Mouse (Mus musculus): Measurements from ENCODE around the gene Paqr5. TPM values are rescaled to one million over a fixed set of nuclear protein-coding genes. Genes with fewer than 3 reads are reported as not detected.

Paqr5 gene
- polyA plus RNA-seq, 1 experiment from 2014 or later: 18.7 TPM

DNA sequence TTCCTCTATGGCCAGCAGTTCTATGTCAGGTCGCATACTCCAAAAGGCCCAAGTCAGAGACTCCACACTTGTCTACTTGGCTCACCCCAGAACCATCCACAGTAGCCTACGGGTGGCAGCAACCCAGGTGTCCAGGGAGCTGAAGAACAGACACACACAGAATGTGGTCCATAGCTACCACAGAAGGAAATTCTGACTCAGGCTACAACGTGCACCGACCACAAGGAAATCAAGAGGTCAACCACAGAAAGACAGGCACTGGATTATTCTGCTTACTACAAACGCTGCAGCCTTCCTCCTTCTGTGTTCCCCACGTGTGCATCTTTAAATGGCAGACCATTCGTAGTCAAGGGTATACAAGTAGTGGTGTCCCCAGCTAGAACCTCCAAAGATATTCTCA lies 6.4 kb downstream of the Paqr5 start:
- H3K27ac ChIP-seq (ENCODE audit: low read length): no peak overlapping the region

DNA sequence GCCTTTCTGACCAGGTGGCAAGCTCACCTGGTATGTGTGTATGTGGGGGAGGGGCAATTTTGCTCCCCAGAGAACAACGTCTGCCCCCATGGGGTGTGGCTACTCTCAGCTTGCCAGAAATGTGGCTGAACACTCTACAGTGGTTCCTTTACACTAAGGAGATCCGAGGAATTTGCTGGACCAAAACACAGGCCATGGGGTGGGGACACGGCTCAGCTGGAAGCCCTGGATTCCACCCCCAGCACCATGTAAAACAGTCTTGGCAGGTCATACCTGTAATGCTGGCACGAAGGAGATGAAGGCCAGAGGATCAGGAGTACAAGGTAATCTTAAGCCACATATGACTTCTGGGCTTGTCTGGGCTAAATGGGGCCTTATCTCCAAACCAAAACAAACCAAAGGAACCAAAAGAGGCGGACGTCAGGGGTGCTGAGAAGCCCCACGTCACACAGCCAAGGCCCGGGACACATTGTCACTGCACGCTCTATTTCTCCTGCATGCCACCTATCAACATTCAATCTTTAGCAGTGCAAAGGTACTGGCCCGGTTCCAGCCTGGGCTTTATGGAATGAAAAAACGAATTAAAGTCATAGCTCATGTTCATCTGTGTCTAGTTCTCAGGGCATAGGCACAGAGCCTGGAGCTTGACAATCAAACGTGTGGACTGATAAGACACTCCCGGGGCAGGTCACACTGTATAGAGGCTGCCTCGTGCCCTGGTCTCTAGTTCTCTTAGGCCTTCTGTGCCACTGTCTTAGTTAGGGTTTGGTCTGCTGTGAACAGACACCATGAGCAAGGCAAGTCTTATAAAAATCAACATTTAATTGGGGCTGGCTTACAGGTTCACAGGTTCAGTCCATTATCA lies 8.2 kb downstream of the Paqr5 start:
- Histone ChIP-seq H3K4me1 (ENCODE audit: control insufficient read depth, insufficient read depth, low read length) (peaks cover 6% of the 10 kb centered on the region; the same call in 1 of the 2 replicates), H3K27ac (ENCODE audit: low read length) (no peak overlapping the region; the same call in 1 of the 2 replicates), H3K9ac (replicated peaks; ENCODE audit: low read depth, low read length) (no peak overlapping the region), H3K36me3 (ENCODE audit: control insufficient read depth, insufficient read depth, low read length) (no peaks in the 10 kb centered on the region), H3K4me3 (ENCODE audit: low read depth, low read length) (no peak overlapping the region), H3K4me2 (replicated peaks; ENCODE audit: low read depth, low read length) (no peak overlapping the region), H3K9me3 (ENCODE audit: control insufficient read depth, low read depth, low read length) (no peaks in the 10 kb centered on the region), H3K27me3 (ENCODE audit: control insufficient read depth, insufficient read depth, low read length) (no peaks in the 10 kb centered on the region)
- WGBS: 51% methylated on average over 14 of the region's 14 CpGs
- no peak for ATAC-seq (ENCODE audit: insufficient number of reproducible peaks, insufficient read depth, low FRiP score, low read depth)

More for the DNA sequence above, 6.4 kb downstream of the Paqr5 start:
- Histone ChIP-seq H3K4me3 (ENCODE audit: low read depth, low read length) (no peak overlapping the region), H3K36me3 (ENCODE audit: control insufficient read depth, insufficient read depth, low read length) (no peaks in the 10 kb centered on the region), H3K9me3 (ENCODE audit: control insufficient read depth, low read depth, low read length) (no peaks in the 10 kb centered on the region), H3K4me2 (replicated peaks; ENCODE audit: low read depth, low read length) (no peak overlapping the region), H3K9ac (replicated peaks; ENCODE audit: low read depth, low read length) (no peak overlapping the region), H3K27me3 (ENCODE audit: control insufficient read depth, insufficient read depth, low read length) (no peaks in the 10 kb centered on the region), H3K4me1 (ENCODE audit: control insufficient read depth, insufficient read depth, low read length) (peaks cover 6% of the 10 kb centered on the region; the same call in 1 of the 2 replicates)
- 89% methylated on average over 7 of the region's 7 CpGs for WGBS
- no peak for ATAC-seq (ENCODE audit: insufficient number of reproducible peaks, insufficient read depth, low FRiP score, low read depth)

DNA sequence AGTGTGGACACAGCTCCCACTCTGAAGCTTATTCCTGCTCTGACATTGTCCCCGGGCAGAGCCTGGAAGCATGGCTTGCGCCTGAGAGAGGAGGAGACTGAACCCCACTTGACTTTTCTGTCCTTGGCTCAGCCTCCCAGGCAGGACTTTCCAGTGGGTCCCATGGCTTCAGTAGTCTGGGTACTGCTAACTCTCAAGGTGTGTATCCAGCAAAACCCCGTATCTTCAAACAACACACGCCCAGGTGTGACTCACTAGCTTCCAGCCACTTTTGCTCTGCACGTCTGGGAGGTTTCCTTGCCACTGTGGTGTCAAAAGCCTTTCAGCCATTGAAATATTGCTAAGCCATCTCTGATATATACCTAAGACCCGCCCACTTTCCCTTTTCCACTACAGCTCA lies 9.3 kb downstream of the Paqr5 start:
- Histone ChIP-seq H3K36me3 (ENCODE audit: control insufficient read depth, insufficient read depth, low read length) (no peaks in the 10 kb centered on the region), H3K27me3 (ENCODE audit: control insufficient read depth, insufficient read depth, low read length) (no peaks in the 10 kb centered on the region), H3K4me3 (ENCODE audit: low read depth, low read length) (no peak overlapping the region), H3K9me3 (ENCODE audit: control insufficient read depth, low read depth, low read length) (no peaks in the 10 kb centered on the region), H3K4me1 (ENCODE audit: control insufficient read depth, insufficient read depth, low read length) (peaks cover 6% of the 10 kb centered on the region; the same call in 1 of the 2 replicates), H3K4me2 (replicated peaks; ENCODE audit: low read depth, low read length) (no peak overlapping the region), H3K27ac (ENCODE audit: low read length) (peak overlapping the region; percentile 44; the same call in 1 of the 2 replicates), H3K9ac (replicated peaks; ENCODE audit: low read depth, low read length) (no peak overlapping the region)
- 61% methylated on average over 6 of the region's 6 CpGs for WGBS
- peak; percentile 62 for ATAC-seq (ENCODE audit: insufficient number of reproducible peaks, insufficient read depth, low FRiP score, low read depth)

DNA sequence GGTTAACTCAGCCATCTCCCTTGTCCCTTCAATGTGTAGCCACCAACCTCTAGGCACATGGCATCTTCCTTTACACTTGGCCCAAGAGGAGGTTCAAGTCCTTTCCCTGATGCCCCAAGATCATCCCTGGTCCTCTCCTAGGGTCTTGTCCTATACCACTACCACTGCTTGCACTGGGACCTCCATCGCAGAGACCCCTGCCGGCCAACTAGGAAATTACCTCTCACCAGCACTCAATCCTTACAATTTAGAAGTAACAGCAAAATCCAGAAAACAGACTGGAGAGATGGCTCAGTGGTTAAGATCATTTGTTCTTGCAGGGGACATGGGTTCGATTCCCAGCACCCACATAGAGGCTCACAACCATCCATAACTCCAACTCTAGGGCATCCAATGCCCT lies 11.2 kb downstream of the Paqr5 start:
- Histone ChIP-seq H3K4me1 (ENCODE audit: control insufficient read depth, insufficient read depth, low read length) (no peaks in the 10 kb centered on the region), H3K4me3 (ENCODE audit: low read depth, low read length) (no peak overlapping the region), H3K9me3 (ENCODE audit: control insufficient read depth, low read depth, low read length) (no peaks in the 10 kb centered on the region), H3K9ac (replicated peaks; ENCODE audit: low read depth, low read length) (no peak overlapping the region), H3K36me3 (ENCODE audit: control insufficient read depth, insufficient read depth, low read length) (no peaks in the 10 kb centered on the region), H3K27me3 (ENCODE audit: control insufficient read depth, insufficient read depth, low read length) (no peaks in the 10 kb centered on the region), H3K27ac (ENCODE audit: low read length) (no peak overlapping the region), H3K4me2 (replicated peaks; ENCODE audit: low read depth, low read length) (no peak overlapping the region)
- 64% methylated on average over 3 of the region's 3 CpGs for WGBS
- ATAC-seq (ENCODE audit: insufficient number of reproducible peaks, insufficient read depth, low FRiP score, low read depth): no peak

DNA sequence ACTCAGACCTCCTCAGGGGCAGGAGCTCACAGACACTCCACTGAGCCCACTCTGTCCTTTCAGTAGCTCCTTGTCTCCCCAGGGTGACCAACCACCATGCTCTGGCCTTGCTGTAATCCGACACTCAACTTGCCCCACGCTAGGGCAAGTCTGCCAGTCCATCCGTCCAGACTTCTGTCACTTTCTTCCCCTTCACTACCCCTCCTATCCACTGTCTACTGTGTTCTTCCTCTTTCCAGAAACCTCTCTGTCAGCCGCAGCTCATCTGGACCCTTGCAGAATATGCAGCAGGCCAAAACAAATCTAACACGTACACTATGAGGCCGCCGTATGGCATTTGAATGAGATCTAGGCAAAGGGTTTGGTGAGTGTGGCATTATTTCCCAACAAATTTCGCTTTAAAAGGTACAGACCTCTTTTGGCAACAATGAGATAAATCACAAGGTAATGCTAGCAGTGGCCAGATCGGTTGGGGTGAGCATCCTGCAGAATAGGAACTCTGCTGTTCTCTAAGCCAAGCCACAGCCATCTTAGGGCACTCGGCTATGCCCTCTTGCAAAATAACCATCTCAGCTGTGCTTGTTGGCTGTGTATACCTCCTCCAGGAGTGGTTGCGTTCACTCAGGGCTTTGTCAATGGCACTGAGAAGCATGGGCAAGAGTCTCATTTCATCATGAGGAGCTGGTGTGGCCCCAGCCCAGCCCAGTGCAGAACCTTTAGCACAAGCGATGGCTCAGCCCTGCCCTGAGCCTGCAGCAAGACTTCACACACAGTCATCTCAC lies 13.1 kb downstream of the Paqr5 start:
- no peak overlapping the region for H3K27ac ChIP-seq (ENCODE audit: low read length)
- no peaks in the 10 kb centered on the region for H3K27me3 ChIP-seq (ENCODE audit: control insufficient read depth, insufficient read depth, low read length)
- no peak overlapping the region for H3K9ac ChIP-seq (replicated peaks; ENCODE audit: low read depth, low read length)
- 68% methylated on average over 12 of the region's 12 CpGs for WGBS
- ATAC-seq (ENCODE audit: insufficient number of reproducible peaks, insufficient read depth, low FRiP score, low read depth): no peak
- no peaks in the 10 kb centered on the region for H3K36me3 ChIP-seq (ENCODE audit: control insufficient read depth, insufficient read depth, low read length)
- no peaks in the 10 kb centered on the region for H3K9me3 ChIP-seq (ENCODE audit: control insufficient read depth, low read depth, low read length)
- no peaks in the 10 kb centered on the region for H3K4me1 ChIP-seq (ENCODE audit: control insufficient read depth, insufficient read depth, low read length)
- no peak overlapping the region for H3K4me3 ChIP-seq (ENCODE audit: low read depth, low read length)
- H3K4me2 ChIP-seq (replicated peaks; ENCODE audit: low read depth, low read length): no peak overlapping the region

DNA sequence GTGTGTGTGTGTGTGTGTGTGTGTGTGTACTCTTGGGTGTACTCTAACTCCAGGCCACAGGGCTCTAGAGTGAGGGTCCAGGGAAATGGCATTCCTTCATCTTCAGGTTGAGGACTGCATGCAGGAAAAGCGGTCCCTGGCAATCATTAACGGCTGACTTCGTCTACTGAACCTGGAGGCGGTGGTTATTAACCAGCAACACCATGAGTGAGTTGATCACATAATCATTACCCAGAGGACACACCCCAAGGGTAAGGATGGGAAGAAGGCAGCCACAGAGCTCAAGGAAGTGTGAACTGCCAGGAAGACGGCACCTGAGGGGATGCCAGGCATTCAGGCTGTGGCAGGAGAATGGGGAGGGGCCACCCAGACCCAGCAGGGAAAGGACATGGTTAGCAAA lies 18.3 kb downstream of the Paqr5 start:
- Histone ChIP-seq H3K4me2 (replicated peaks; ENCODE audit: low read depth, low read length) (no peak overlapping the region), H3K9me3 (ENCODE audit: control insufficient read depth, low read depth, low read length) (no peaks in the 10 kb centered on the region), H3K27ac (ENCODE audit: low read length) (no peak overlapping the region), H3K27me3 (ENCODE audit: control insufficient read depth, insufficient read depth, low read length) (no peaks in the 10 kb centered on the region), H3K9ac (replicated peaks; ENCODE audit: low read depth, low read length) (no peak overlapping the region), H3K36me3 (ENCODE audit: control insufficient read depth, insufficient read depth, low read length) (no peaks in the 10 kb centered on the region), H3K4me1 (ENCODE audit: control insufficient read depth, insufficient read depth, low read length) (0 out of 2 replicates have a peak, but pooled peaks cover 3% of the 10 kb centered on the region), H3K4me3 (ENCODE audit: low read depth, low read length) (no peak overlapping the region)
- WGBS: 57% methylated on average over 5 of the region's 5 CpGs
- peak; percentile 47; the same call in 1 of the 2 replicates for ATAC-seq (ENCODE audit: insufficient number of reproducible peaks, insufficient read depth, low FRiP score, low read depth)

DNA sequence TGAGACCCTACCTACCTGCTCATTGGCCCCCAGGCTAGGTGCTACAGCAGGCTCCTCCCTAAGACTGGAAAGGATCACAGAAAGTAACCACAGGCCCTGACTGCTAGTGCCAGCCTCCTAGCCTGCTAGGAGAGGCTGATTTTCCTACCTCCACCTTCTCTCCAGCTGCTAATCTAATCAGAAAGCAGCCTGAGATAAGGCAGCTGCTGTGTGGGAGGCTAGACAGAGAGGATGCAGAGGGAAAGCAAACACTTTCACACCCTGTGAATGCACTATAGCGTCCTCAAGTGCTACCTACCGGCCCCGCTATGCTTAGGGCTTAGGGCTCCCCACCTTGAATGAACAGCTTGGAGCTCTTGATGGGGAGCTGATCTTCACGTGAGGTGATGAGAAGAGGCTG lies 19.6 kb downstream of the Paqr5 start:
- Histone ChIP-seq H3K9ac (replicated peaks; ENCODE audit: low read depth, low read length) (no peak overlapping the region), H3K4me3 (ENCODE audit: low read depth, low read length) (no peak overlapping the region), H3K4me2 (replicated peaks; ENCODE audit: low read depth, low read length) (no peak overlapping the region), H3K9me3 (ENCODE audit: control insufficient read depth, low read depth, low read length) (no peaks in the 10 kb centered on the region), H3K36me3 (ENCODE audit: control insufficient read depth, insufficient read depth, low read length) (no peaks in the 10 kb centered on the region), H3K27me3 (ENCODE audit: control insufficient read depth, insufficient read depth, low read length) (no peaks in the 10 kb centered on the region), H3K27ac (ENCODE audit: low read length) (peak overlapping the region; percentile 44; the same call in 1 of the 2 replicates), H3K4me1 (ENCODE audit: control insufficient read depth, insufficient read depth, low read length) (0 out of 2 replicates have a peak, but pooled peaks cover 3% of the 10 kb centered on the region)
- peak; percentile 72 for ATAC-seq (ENCODE audit: insufficient number of reproducible peaks, insufficient read depth, low FRiP score, low read depth)
- 47% methylated on average over 4 of the region's 4 CpGs for WGBS

DNA sequence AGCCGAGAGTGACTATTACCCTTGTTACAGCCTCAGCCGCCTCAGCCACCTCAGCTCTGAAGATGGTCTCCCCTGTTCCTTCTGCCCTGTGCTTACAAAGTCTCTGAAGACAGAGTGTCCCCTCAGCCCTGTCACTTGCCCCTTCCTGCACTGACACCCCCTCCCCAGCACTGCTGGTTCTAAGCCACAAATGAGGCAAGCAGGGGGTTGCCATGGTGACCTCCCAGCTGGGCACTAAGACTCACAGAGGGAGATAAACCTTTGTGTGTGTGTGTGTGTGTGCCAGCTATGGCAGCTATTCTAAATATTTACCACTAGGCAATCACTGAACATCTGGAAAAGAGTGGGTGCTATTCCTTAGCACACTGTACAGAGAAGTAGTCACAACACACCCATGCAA lies 23.0 kb downstream of the Paqr5 start:
- Histone ChIP-seq H3K9me3 (ENCODE audit: control insufficient read depth, low read depth, low read length) (no peaks in the 10 kb centered on the region), H3K27me3 (ENCODE audit: control insufficient read depth, insufficient read depth, low read length) (no peaks in the 10 kb centered on the region), H3K27ac (ENCODE audit: low read length) (no peak overlapping the region), H3K4me1 (ENCODE audit: control insufficient read depth, insufficient read depth, low read length) (peaks cover 8% of the 10 kb centered on the region; the same call in 1 of the 2 replicates), H3K4me3 (ENCODE audit: low read depth, low read length) (no peak overlapping the region), H3K4me2 (replicated peaks; ENCODE audit: low read depth, low read length) (no peak overlapping the region), H3K36me3 (ENCODE audit: control insufficient read depth, insufficient read depth, low read length) (no peaks in the 10 kb centered on the region), H3K9ac (replicated peaks; ENCODE audit: low read depth, low read length) (no peak overlapping the region)
- no peak for ATAC-seq (ENCODE audit: insufficient number of reproducible peaks, insufficient read depth, low FRiP score, low read depth)
- WGBS: 37% methylated on average over 2 of the region's 2 CpGs
